8 mouse cellular contexts compared by ENCODE assay signal in genomic region chr2:156278226-156279017, GRCm38 (mm10). TPM values are rescaled to one million over a fixed set of nuclear protein-coding genes. Genes with fewer than 3 reads are reported as not detected.
A peak's percentile ranks its signal among the peaks of the same experiment; 100 is the strongest.
DNase-seq lines count a peak whose midpoint lies in the region; ATAC-seq and TF ChIP-seq lines count a peak whose summit lies in the region.

No protein-coding gene starts in this region.

- H3K4me3 ChIP-seq in embryonic facial prominence, embryonic 14.5 days (ENCODE audit: low read depth, low read length) = no peak overlapping the region
- H3K4me3 ChIP-seq in heart, adult 2 months = no peak overlapping the region
- no peak overlapping the region for H3K4me3 ChIP-seq in kidney, adult 2 months (ENCODE audit: insufficient read depth, low read depth, low read length)
- no peak overlapping the region for H3K4me3 ChIP-seq in limb, embryonic 11.5 days (ENCODE audit: low read depth, low read length)
- no peak overlapping the region for H3K4me3 ChIP-seq in midbrain, embryonic 13.5 days (replicated peaks)

- H3K27me3 ChIP-seq in embryonic facial prominence, embryonic 14.5 days (replicated peaks; ENCODE audit: control insufficient read depth, insufficient read depth, low read length) = no peaks in the 10 kb centered on the region
- H3K27me3 ChIP-seq in heart, adult 2 months (ENCODE audit: control insufficient read depth, insufficient read depth, low read length) = no peaks in the 10 kb centered on the region
- no peaks in the 10 kb centered on the region for H3K27me3 ChIP-seq in kidney, adult 2 months (replicated peaks; ENCODE audit: control insufficient read depth, insufficient read depth, low read length)
- H3K27me3 ChIP-seq in limb, embryonic 11.5 days (ENCODE audit: control insufficient read depth, insufficient read depth, low read length) = no peaks in the 10 kb centered on the region
- no peaks in the 10 kb centered on the region for H3K27me3 ChIP-seq in midbrain, embryonic 13.5 days

- H3K9me3 ChIP-seq in embryonic facial prominence, embryonic 14.5 days (ENCODE audit: control insufficient read depth, low read length) = no peaks in the 10 kb centered on the region
- H3K9me3 ChIP-seq in limb, embryonic 11.5 days (ENCODE audit: control insufficient read depth, low read length) = no peaks in the 10 kb centered on the region
- no peaks in the 10 kb centered on the region for H3K9me3 ChIP-seq in midbrain, embryonic 13.5 days

- intact Hi-C loops in heart, adult 2 months (cut with DNase I) = loop anchor here (2.0 to 5.0 kb wide), 4 partner anchors 81 to 316 kb away; partner anchors contain the start of genes Nfs1, Phf20, Rbm39 and Romo1

- ATAC-seq in embryonic facial prominence, embryonic 14.5 days (ENCODE audit: low read depth) = peak; percentile 75
- ATAC-seq in limb, embryonic 11.5 days (ENCODE audit: insufficient number of reproducible peaks, low FRiP score, low TSS enrichment, low read depth) = peak; percentile 57; the same call in 1 of the 2 replicates
- ATAC-seq in midbrain, embryonic 13.5 days = peak; percentile 68

- H3K79me2 ChIP-seq in heart, adult 2 months (replicated peaks; ENCODE audit: control insufficient read depth, insufficient read depth, low read length) = no peaks in the 10 kb centered on the region

- no peak overlapping the region; the same call in 1 of the 2 replicates for H3K27ac ChIP-seq in embryonic facial prominence, embryonic 14.5 days (replicated peaks; ENCODE audit: low read depth, low read length)
- H3K27ac ChIP-seq in heart, adult 2 months = peak overlapping the region; percentile 79
- H3K27ac ChIP-seq in kidney, adult 2 months (ENCODE audit: insufficient read depth, low read depth, low read length) = peak overlapping the region; percentile 85
- no peak overlapping the region for H3K27ac ChIP-seq in limb, embryonic 11.5 days (replicated peaks; ENCODE audit: low read depth, low read length)
- no peak overlapping the region for H3K27ac ChIP-seq in midbrain, embryonic 13.5 days

- no peak overlapping the region for H3K4me2 ChIP-seq in embryonic facial prominence, embryonic 14.5 days (ENCODE audit: low read depth, low read length)
- H3K4me2 ChIP-seq in limb, embryonic 11.5 days (ENCODE audit: low read depth, severe bottlenecking) = no peak overlapping the region
- H3K4me2 ChIP-seq in midbrain, embryonic 13.5 days (replicated peaks) = no peak overlapping the region

- TF ChIP-seq POLR2A in heart, adult 2 months (IDR thresholded peaks at IDR 0.05; ENCODE audit: insufficient read depth, low read depth, low read length) = peak; percentile 68
- TF ChIP-seq POLR2A in kidney, adult 2 months (IDR thresholded peaks at IDR 0.05; ENCODE audit: low read depth, low read length) = no peak

- H3K36me3 ChIP-seq in embryonic facial prominence, embryonic 14.5 days (ENCODE audit: control insufficient read depth, insufficient read depth, low read length) = peaks cover 46% of the 10 kb centered on the region
- peaks cover 2% of the 10 kb centered on the region; the same call in 1 of the 2 replicates for H3K36me3 ChIP-seq in heart, adult 2 months (ENCODE audit: control insufficient read depth, insufficient read depth, low read length)
- peaks cover 3% of the 10 kb centered on the region for H3K36me3 ChIP-seq in kidney, adult 2 months (ENCODE audit: control insufficient read depth, insufficient read depth, low read length)
- peaks cover 3% of the 10 kb centered on the region for H3K36me3 ChIP-seq in limb, embryonic 11.5 days (ENCODE audit: control insufficient read depth, insufficient read depth, low read length)
- peaks cover 23% of the 10 kb centered on the region for H3K36me3 ChIP-seq in midbrain, embryonic 13.5 days

- TF ChIP-seq CTCF in heart, adult 2 months (IDR thresholded peaks at IDR 0.05) = peak; percentile 97
- TF ChIP-seq CTCF in kidney, adult 2 months (conservative IDR thresholded peaks at IDR 0.05; ENCODE audit: insufficient read depth, insufficient read length, low read depth, low read length) = peak; percentile 90

- peak; percentile 99 for TF ChIP-seq EP300 in heart, adult 2 months (IDR thresholded peaks at IDR 0.05; ENCODE audit: insufficient read depth, low read depth, low read length)

- WGBS in embryonic facial prominence, embryonic 14.5 days = 52% methylated on average over 4 of the region's 4 CpGs
- 6% methylated on average over 4 of the region's 4 CpGs for WGBS in heart, adult 2 months
- WGBS in kidney, adult 2 months = 20% methylated on average over 4 of the region's 4 CpGs
- 62% methylated on average over 4 of the region's 4 CpGs for WGBS in limb, embryonic 11.5 days
- 74% methylated on average over 4 of the region's 4 CpGs for WGBS in midbrain, embryonic 13.5 days

- H3K4me1 ChIP-seq in embryonic facial prominence, embryonic 14.5 days (ENCODE audit: control insufficient read depth, insufficient read depth, low read length) = no peaks in the 10 kb centered on the region
- H3K4me1 ChIP-seq in heart, adult 2 months (ENCODE audit: control insufficient read depth, insufficient read depth, low read length) = peaks cover 4% of the 10 kb centered on the region
- peaks cover 7% of the 10 kb centered on the region; the same call in 1 of the 2 replicates for H3K4me1 ChIP-seq in kidney, adult 2 months (ENCODE audit: control insufficient read depth, insufficient read depth, low read length)
- no peaks in the 10 kb centered on the region for H3K4me1 ChIP-seq in limb, embryonic 11.5 days (ENCODE audit: control insufficient read depth, insufficient read depth, low read length)
- no peaks in the 10 kb centered on the region for H3K4me1 ChIP-seq in midbrain, embryonic 13.5 days (replicated peaks)

- no peak overlapping the region for H3K9ac ChIP-seq in embryonic facial prominence, embryonic 14.5 days (ENCODE audit: low read depth, low read length)
- peak overlapping the region; percentile 31 for H3K9ac ChIP-seq in heart, adult 2 months (ENCODE audit: low read depth, low read length)
- H3K9ac ChIP-seq in limb, embryonic 11.5 days (ENCODE audit: low read length) = no peak overlapping the region; the same call in 1 of the 2 replicates
- no peak overlapping the region for H3K9ac ChIP-seq in midbrain, embryonic 13.5 days (replicated peaks)

- peak; percentile 98 for DNase-seq in 3T3-L1 (ENCODE audit: low read depth, low spot score)
- DNase-seq in adrenal gland, postnatal 36 days = peak; percentile 85 to 89
- peak; percentile 94 for DNase-seq in embryonic facial prominence, embryonic 14.5 days (ENCODE audit: low spot score)
- DNase-seq in heart, adult 2 months = peak; percentile 80 to 86
- DNase-seq in kidney, adult 2 months = peak; percentile 94
- peak; percentile 84 for DNase-seq in limb, embryonic 11.5 days (ENCODE audit: low spot score)
- peak; percentile 64 for DNase-seq in spleen, adult 12 weeks (ENCODE audit: low spot score)

RNA-seq across cellular contexts. Expression of gene Cnbd2, which starts 33.7 kb away (rescaled TPM):
- total RNA-seq in adrenal gland, postnatal 36 days (2021) = 1 to 10 TPM; 2.2 to 2.7 TPM
- 3.8 and 3.9 TPM in 2 replicates for polyA plus RNA-seq in embryonic facial prominence, embryonic 14.5 days (2014; fragmentation: Nextera tagmentation; extraction: Ambion mirVana)
- total RNA-seq in heart, adult 2 months (2021) = 1 to 10 TPM in 1 of 2 experiments, under 1 TPM in 1; 0.89 to 1.0 TPM
- polyA plus RNA-seq in heart, adult 2 months (2012; rRNA removed) = 0.92 and 0.94 TPM in 2 replicates
- 2.5 and 2.8 TPM in 2 replicates for polyA plus RNA-seq in kidney, adult 2 months (2012; rRNA removed)
- 2.7 and 3.1 TPM in 2 replicates for polyA plus RNA-seq in limb, embryonic 11.5 days (2014; fragmentation: Nextera tagmentation; extraction: Ambion mirVana)
- polyA plus RNA-seq in midbrain, embryonic 13.5 days (2015; fragmentation: Nextera tagmentation; extraction: Ambion mirVana) = 5.9 and 6.3 TPM in 2 replicates

RNA-seq across cellular contexts. Expression of gene Scand1, which starts 34.1 kb away (rescaled TPM):
- 100 to 1,000 TPM; 101 to 132 TPM for total RNA-seq in adrenal gland, postnatal 36 days (2021)
- polyA plus RNA-seq in embryonic facial prominence, embryonic 14.5 days (2014; fragmentation: Nextera tagmentation; extraction: Ambion mirVana) = 59.8 and 65.1 TPM in 2 replicates
- 10 to 100 TPM; 78.9 to 85.9 TPM for total RNA-seq in heart, adult 2 months (2021)
- polyA plus RNA-seq in heart, adult 2 months (2012; rRNA removed) = 18.9 and 46.2 TPM in 2 replicates
- polyA plus RNA-seq in kidney, adult 2 months (2012; rRNA removed) = 154 and 230 TPM in 2 replicates
- polyA plus RNA-seq in limb, embryonic 11.5 days (2014; fragmentation: Nextera tagmentation; extraction: Ambion mirVana) = 70.1 and 72.0 TPM in 2 replicates
- 82.2 and 99.1 TPM in 2 replicates for polyA plus RNA-seq in midbrain, embryonic 13.5 days (2015; fragmentation: Nextera tagmentation; extraction: Ambion mirVana)

Comparison
In these comparisons a context has a peak if more than half of its experiments do, and no peak if none do; other contexts are left out.
1. H3K27ac ChIP-seq: peak in heart, adult 2 months (single experiment) and kidney, adult 2 months (single experiment); none in embryonic facial prominence, embryonic 14.5 days (single experiment), limb, embryonic 11.5 days (single experiment) and midbrain, embryonic 13.5 days (single experiment).
2. Peak in every context shown above with its lines, with median percentiles within 50 percentile points of each other: DNase-seq and ATAC-seq.